Mouse (Mus musculus): ENCODE results near the gene Nlrp4c. TPM values are rescaled to one million over a fixed set of nuclear protein-coding genes. Genes with fewer than 3 reads are reported as not detected.
A peak's percentile ranks its signal among the peaks of the same experiment; 100 is the strongest.

Gene Nlrp4c
- total and polyA plus RNA-seq, 3 experiments, result not detected

- peak; percentile 80 for TF ChIP-seq GATA1 (IDR thresholded peaks at IDR 0.05; ENCODE audit: low read depth, low read length)
- peak; percentile 84 for TF ChIP-seq MYC (IDR thresholded peaks at IDR 0.05; ENCODE audit: low read depth, low read length)
- TF ChIP-seq ZNF384 (IDR thresholded peaks at IDR 0.05; ENCODE audit: low read depth, low read length), result no peak
- TF ChIP-seq USF1 (IDR thresholded peaks at IDR 0.05; ENCODE audit: low read depth, low read length), result peak; percentile 67
- TF ChIP-seq MYB (IDR thresholded peaks at IDR 0.05; ENCODE audit: low read depth, low read length), result no peak
- TF ChIP-seq GABPA (IDR thresholded peaks at IDR 0.05; ENCODE audit: low read depth, low read length), result no peak
- TF ChIP-seq ETS1 (IDR thresholded peaks at IDR 0.05; ENCODE audit: low read depth, low read length), result peak; percentile 28; the same call in 1 of the 2 replicates
- peak; percentile 92 for TF ChIP-seq MXI1 (IDR thresholded peaks at IDR 0.05; ENCODE audit: low read depth, low read length)
- no peak for TF ChIP-seq USF2 (IDR thresholded peaks at IDR 0.05; ENCODE audit: borderline replicate concordance in 1 of 2, insufficient read depth in 1 of 2, low read depth in 1 of 2, low read length in 2 of 2)
- TF ChIP-seq KAT2A (conservative IDR thresholded peaks at IDR 0.05; ENCODE audit: low read depth, low read length), result no peak
- peak; percentile 54 for TF ChIP-seq TAL1 (IDR thresholded peaks at IDR 0.05; ENCODE audit: low read length)
- no peak for TF ChIP-seq RCOR1 (IDR thresholded peaks at IDR 0.05; ENCODE audit: low read depth, low read length)
Observed at GRCm38 (mm10) chr7:6146982-6147325, 102.0 kb downstream of the Nlrp4c start (continued).

- peaks cover 0 to 13% of the 10 kb centered on the region in 2 experiments; a peak in 2 of 4 replicates for H3K36me3 ChIP-seq (ENCODE audit: control insufficient read depth in 1 of 2, insufficient read depth in 2 of 2, low read length in 2 of 2)
- DNase-seq (ENCODE audit: low read depth, low spot score), result no peak
- H3K79me2 ChIP-seq (ENCODE audit: control insufficient read depth, insufficient read depth, low read length, poor library complexity), result peaks cover 85% of the 10 kb centered on the region
- H3K4me1 ChIP-seq (ENCODE audit: control insufficient read depth in 1 of 2, insufficient read depth in 2 of 2, low read length in 2 of 2), result peaks cover 0 to 40% of the 10 kb centered on the region in 2 experiments
- H3K9ac ChIP-seq (ENCODE audit: control insufficient read depth, low read depth, low read length, poor library complexity, severe bottlenecking), result no peak overlapping the region
- H3K4me3 ChIP-seq (ENCODE audit: control insufficient read depth in 1 of 2, insufficient read depth in 1 of 2, low read depth in 2 of 2, low read length in 2 of 2), result no peak overlapping the region
- H3K27me3 ChIP-seq (ENCODE audit: control insufficient read depth in 1 of 2, insufficient read depth in 2 of 2, low read length in 2 of 2), result no peaks in the 10 kb centered on the region
- no peak for TF ChIP-seq JUND (IDR thresholded peaks at IDR 0.05; ENCODE audit: low read depth, low read length)
- no peak for TF ChIP-seq MAFK (IDR thresholded peaks at IDR 0.05; ENCODE audit: borderline replicate concordance, low read depth, low read length)
- TF ChIP-seq HCFC1 (IDR thresholded peaks at IDR 0.05; ENCODE audit: low read depth, low read length), result no peak
- no peak for TF ChIP-seq MEF2A (IDR thresholded peaks at IDR 0.05; ENCODE audit: extremely low read depth, insufficient replicate concordance, low read depth, low read length, poor library complexity, severe bottlenecking)
- no peak for TF ChIP-seq NELFE (IDR thresholded peaks at IDR 0.05; ENCODE audit: low read depth, low read length)
- no peak for TF ChIP-seq CHD1 (IDR thresholded peaks at IDR 0.05; ENCODE audit: low read depth, low read length)
- TF ChIP-seq RCOR1 (IDR thresholded peaks at IDR 0.05; ENCODE audit: low read depth, low read length), result no peak
- TF ChIP-seq BHLHE40 (IDR thresholded peaks at IDR 0.05; ENCODE audit: borderline replicate concordance, low read depth, low read length), result no peak
- no peak for TF ChIP-seq POLR2AphosphoS5 (IDR thresholded peaks at IDR 0.05; ENCODE audit: borderline replicate concordance, low read depth, low read length)
- no peak for TF ChIP-seq GATA1 (IDR thresholded peaks at IDR 0.05; ENCODE audit: low read depth, low read length)
- no peak for TF ChIP-seq TBP (IDR thresholded peaks at IDR 0.05; ENCODE audit: low read depth, low read length)
- no peak for TF ChIP-seq POLR2AphosphoS2 (IDR thresholded peaks at IDR 0.05; ENCODE audit: low read length)
- no peak for TF ChIP-seq USF2 (IDR thresholded peaks at IDR 0.05; ENCODE audit: borderline replicate concordance in 1 of 2, insufficient read depth in 1 of 2, low read depth in 1 of 2, low read length in 2 of 2)
- no peak for TF ChIP-seq SIN3A (IDR thresholded peaks at IDR 0.05; ENCODE audit: low read length)
- no peak for TF ChIP-seq ETS1 (IDR thresholded peaks at IDR 0.05; ENCODE audit: low read depth, low read length)
- no peak for TF ChIP-seq USF1 (IDR thresholded peaks at IDR 0.05; ENCODE audit: low read depth, low read length)
- H3K9me3 ChIP-seq (replicated peaks; ENCODE audit: insufficient read depth, low read length), result no peaks in the 10 kb centered on the region
- no peak overlapping the region for H3K27ac ChIP-seq (ENCODE audit: control insufficient read depth, low read depth, low read length)
Observed at GRCm38 (mm10) chr7:6147688-6148087, 102.7 kb downstream of the Nlrp4c start.
